Mouse (Mus musculus) limb, embryonic 14.5 days (tissue): ENCODE results near the gene Rpl29. TPM values are rescaled to one million over a fixed set of nuclear protein-coding genes. Genes with fewer than 3 reads are reported as not detected.
A peak's percentile ranks its signal among the peaks of the same experiment; 100 is the strongest.

ENCODE experiments used
- ATAC-seq: fragments of 200-750 bp; cut with Nextera tagmentation; 2 replicates; pipeline ENCODE4 v1.8.0; 2017; ENCODE audit warnings: low read depth, moderate number of reproducible peaks, moderate TSS enrichment; ENCODE audit not compliant: low FRiP score
- DNase-seq: peaks from one replicate; pipeline ENCODE4 v3.0.0-alpha.2; 2015; ENCODE audit warnings: low spot score
- H3K27ac ChIP-seq: fragments of 300-500 bp; sonication (generic); replicated peaks from 2 replicates; pipeline ENCODE4 v1.5.1; 2014; ENCODE audit warnings: low read depth, mild to moderate bottlenecking, low read length, moderate library complexity, mixed read lengths
- H3K27me3 ChIP-seq: fragments of 300-500 bp; sonication (generic); 2 replicates; pipeline ENCODE4 v1.6.1; 2014; ENCODE audit warnings: low read length, mixed read lengths; ENCODE audit not compliant: control insufficient read depth, insufficient read depth
- H3K36me3 ChIP-seq: fragments of 300-500 bp; sonication (generic); 2 replicates; pipeline ENCODE4 v1.6.1; 2014; ENCODE audit warnings: mild to moderate bottlenecking, low read length, moderate library complexity, mixed read lengths; ENCODE audit not compliant: control insufficient read depth, insufficient read depth
- H3K4me1 ChIP-seq: fragments of 300-500 bp; sonication (generic); 2 replicates; pipeline ENCODE4 v1.6.1; 2014; ENCODE audit warnings: antibody characterized with exemption, low read length, mixed read lengths; ENCODE audit not compliant: control insufficient read depth, insufficient read depth
- H3K4me2 ChIP-seq: fragments of 300-500 bp; sonication (generic); replicated peaks from 2 replicates; pipeline ENCODE4 v1.6.1; 2014; ENCODE audit warnings: low read depth, mild to moderate bottlenecking, low read length, moderate library complexity; ENCODE audit not compliant: severe bottlenecking
- H3K4me3 ChIP-seq: fragments of 300-500 bp; sonication (generic); replicated peaks from 2 replicates; pipeline ENCODE4 v1.5.1; 2014; ENCODE audit warnings: low read length
- H3K9ac ChIP-seq: fragments of 300-500 bp; sonication (generic); 2 replicates; pipeline ENCODE4 v1.6.1; 2014; ENCODE audit warnings: mild to moderate bottlenecking, low read depth, low read length, moderate library complexity; ENCODE audit not compliant: severe bottlenecking
- H3K9me3 ChIP-seq: fragments of 300-500 bp; sonication (generic); 2 replicates; pipeline ENCODE4 v1.6.1; 2016; ENCODE audit warnings: low read length; ENCODE audit not compliant: control insufficient read depth
- POLR2A ChIP-seq: fragments of 200-500 bp; IDR thresholded peaks from 2 replicates; pipeline ENCODE4 v1.8.0; 2012; ENCODE audit warnings: inconsistent platforms, mild to moderate bottlenecking, moderate library complexity, borderline replicate concordance; ENCODE audit not compliant: insufficient read depth, insufficient read length; ENCODE audit errors: extremely low read depth
- WGBS: fragments of 180-500 bp; shearing (Covaris S2); extraction: QIAGEN DNeasy Blood & Tissue Kit; methylation state at CpG from one replicate; pipeline ENCODE4 v1.1.7; 2014; 5-methylcytosine and 5-hydroxymethylcytosine counted together
- polyA plus RNA-seq, 2 experiments: library from polyadenylated mRNA; depleted of rRNA in 1 of 2; stranded (reverse) in 1 of 2; unstranded in 1 of 2; fragments of >200 nt; fragmentation: Nextera tagmentation in 1 of 2; extraction: Ambion mirVana in 1 of 2; gene quantifications; 2 replicates each; pipeline versions ENCODE4 v1.2.1 to v1.2.3; 2012 to 2014

The Rpl29 gene
- polyA plus RNA-seq, 2 experiments, result 1,047 to 1,180 TPM

GRCm38 (mm10) chr9:106464751-106465541 is 35.7 kb downstream of the Rpl29 start:
- peaks cover 5% of the 10 kb centered on the region for H3K4me1 ChIP-seq
- DNase-seq (peak; percentile 68), ATAC-seq (peak; percentile 74)
- no peaks in the 10 kb centered on the region for H3K27me3 ChIP-seq
- H3K9me3 ChIP-seq, result no peaks in the 10 kb centered on the region
- H3K27ac ChIP-seq, result 0 out of 2 replicates have a peak overlapping the region, but pooled peaks have one; percentile 3
- H3K4me2 ChIP-seq, result peak overlapping the region; percentile 99
- WGBS, result 5% methylated on average over 76 of the region's 99 CpGs
- peak overlapping the region; percentile 58 for H3K4me3 ChIP-seq
- peak overlapping the region; percentile 76 for H3K9ac ChIP-seq
- no peak for TF ChIP-seq POLR2A
- H3K36me3 ChIP-seq, result peaks cover 41% of the 10 kb centered on the region

DNA sequence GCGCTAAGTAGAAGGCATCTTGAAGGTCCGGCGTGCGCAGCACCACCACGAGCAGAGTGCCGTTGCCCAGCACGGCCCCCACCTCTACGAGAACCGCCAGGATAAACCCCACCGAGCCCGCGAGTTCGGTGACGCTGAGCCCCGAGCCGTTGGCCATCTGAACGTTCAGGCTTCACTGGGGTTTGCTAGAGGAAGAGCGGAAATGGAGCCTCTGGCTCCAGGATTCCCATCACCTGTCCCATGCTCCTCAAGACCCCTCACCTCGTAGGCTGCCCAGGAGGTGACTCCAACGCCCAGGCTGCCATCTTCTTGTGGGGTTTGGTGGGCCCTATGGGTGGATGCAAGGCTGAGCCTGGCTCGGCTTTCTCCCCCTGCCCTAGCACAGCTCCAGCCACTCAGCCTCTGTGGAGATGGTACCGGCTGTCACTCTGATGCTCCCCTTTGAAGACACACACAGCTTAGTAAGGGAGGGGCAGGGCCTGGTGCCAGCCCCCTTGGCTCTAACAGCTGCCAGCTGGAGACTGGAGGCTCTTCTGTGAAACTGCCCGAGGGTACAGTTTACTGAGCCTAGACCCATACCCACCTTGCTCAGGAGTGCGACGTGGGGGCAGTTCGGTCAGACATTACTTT is 36.4 kb downstream of the Rpl29 start, which contains the start of gene Gpr62:
TSS of gene Gpr62 (minus strand) at position 368 of the 630 bp plus-strand sequence.
- TF ChIP-seq POLR2A, result no peak
- peak within 1 kb of the TSS; percentile 99 for H3K4me2 ChIP-seq
- H3K9me3 ChIP-seq, result no peaks in the 10 kb centered on the region
- peak within 1 kb of the TSS; percentile 76 for H3K9ac ChIP-seq
- peaks cover 33% of the 10 kb centered on the region for H3K36me3 ChIP-seq
- ATAC-seq (no peak), DNase-seq (no peak)
- H3K27ac ChIP-seq, result 0 out of 2 replicates have a peak within 1 kb of the TSS, but pooled peaks have one; percentile 3
- 25% methylated on average over 25 of the region's 26 CpGs for WGBS
- peak within 1 kb of the TSS; percentile 58 for H3K4me3 ChIP-seq
- H3K4me1 ChIP-seq, result peaks cover 5% of the 10 kb centered on the region
- no peaks in the 10 kb centered on the region for H3K27me3 ChIP-seq

DNA sequence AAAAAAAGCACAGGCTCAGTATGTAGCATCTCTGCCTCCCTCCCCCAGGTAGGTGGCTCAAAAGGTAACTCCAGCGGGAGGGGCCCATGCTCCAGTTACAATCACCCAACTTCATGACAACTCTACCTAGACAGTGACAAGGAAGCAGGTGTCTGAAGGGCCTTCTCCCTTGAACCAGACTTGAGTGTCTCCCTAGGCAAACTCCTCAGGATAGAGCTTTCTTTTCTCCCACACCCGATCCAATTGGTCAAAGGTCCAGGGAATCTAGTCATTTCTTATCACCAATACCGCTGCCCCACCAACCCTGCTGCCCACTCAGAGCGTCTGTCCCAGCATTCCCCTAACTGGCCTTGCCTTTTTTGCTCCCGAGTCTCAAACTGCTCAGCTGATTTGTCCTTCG is 37.5 kb downstream of the Rpl29 start:
- Histone ChIP-seq H3K27me3 (no peaks in the 10 kb centered on the region), H3K9me3 (no peaks in the 10 kb centered on the region), H3K9ac (no peak overlapping the region), H3K36me3 (peaks cover 25% of the 10 kb centered on the region), H3K4me2 (no peak overlapping the region), H3K4me3 (no peak overlapping the region), H3K27ac (no peak overlapping the region), H3K4me1 (peaks cover 5% of the 10 kb centered on the region)
- no peak for TF ChIP-seq POLR2A
- ATAC-seq, result no peak
- DNase-seq, result no peak
- WGBS, result 90% methylated on average over 6 of the region's 6 CpGs

DNA sequence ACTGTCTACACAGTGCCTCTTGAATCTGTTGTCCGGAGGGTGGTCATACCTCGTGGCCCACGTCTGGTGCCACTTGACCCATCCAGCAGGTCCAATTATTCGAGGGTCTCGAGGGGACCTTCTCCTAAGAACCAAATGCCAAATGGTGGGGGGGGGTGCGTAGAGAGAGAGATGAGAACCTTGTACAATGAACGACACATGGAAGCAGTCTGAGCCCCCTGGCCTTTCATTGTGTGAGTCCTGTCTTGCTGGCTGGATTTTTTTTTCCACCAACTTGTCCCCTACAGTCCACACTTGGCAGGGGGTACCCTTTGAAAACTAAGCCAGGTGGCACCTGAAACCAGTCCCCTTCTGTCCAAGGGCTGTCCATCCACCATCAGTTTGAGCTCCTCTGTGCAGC is 38.5 kb downstream of the Rpl29 start:
- H3K9ac ChIP-seq, result no peak overlapping the region
- no peak overlapping the region for H3K4me2 ChIP-seq
- H3K9me3 ChIP-seq, result no peaks in the 10 kb centered on the region
- no peak overlapping the region for H3K4me3 ChIP-seq
- no peaks in the 10 kb centered on the region for H3K27me3 ChIP-seq
- ATAC-seq, result no peak
- no peak overlapping the region for H3K27ac ChIP-seq
- H3K4me1 ChIP-seq, result peaks cover 5% of the 10 kb centered on the region
- WGBS, result 85% methylated on average over 7 of the region's 7 CpGs
- H3K36me3 ChIP-seq, result peaks cover 16% of the 10 kb centered on the region
- DNase-seq, result no peak
- TF ChIP-seq POLR2A, result no peak

DNA sequence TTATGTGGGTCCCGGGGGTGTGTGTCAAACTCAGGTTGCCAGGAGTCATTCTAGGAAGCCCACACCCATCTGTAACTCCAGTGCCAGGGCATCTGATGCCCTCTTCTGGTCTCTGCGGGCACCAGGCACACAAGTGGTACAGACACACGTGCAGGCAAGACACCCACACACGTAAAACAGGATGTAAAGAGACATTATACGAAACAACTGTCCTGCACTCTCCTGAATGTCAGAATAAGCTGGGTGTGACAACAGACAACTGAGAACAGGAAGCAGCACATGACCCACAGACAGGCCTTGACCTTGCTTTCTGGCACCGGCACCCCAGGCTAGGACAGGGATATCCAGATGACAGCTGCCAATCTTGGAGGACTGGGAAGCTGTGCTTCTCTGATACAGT is 40.1 kb downstream of the Rpl29 start:
- Histone ChIP-seq H3K9ac (no peak overlapping the region), H3K9me3 (no peaks in the 10 kb centered on the region), H3K4me1 (peaks cover 5% of the 10 kb centered on the region), H3K27ac (no peak overlapping the region), H3K36me3 (0 out of 2 replicates have a peak, but pooled peaks cover 2% of the 10 kb centered on the region), H3K4me2 (no peak overlapping the region), H3K4me3 (no peak overlapping the region), H3K27me3 (no peaks in the 10 kb centered on the region)
- DNase-seq (no peak), ATAC-seq (no peak)
- no peak for TF ChIP-seq POLR2A
- WGBS, result 61% methylated on average over 6 of the region's 6 CpGs
